Mouse (Mus musculus) CH12.LX (cell line): ENCODE measurements around the gene Senp7. TPM values are rescaled to one million over a fixed set of nuclear protein-coding genes. Genes with fewer than 3 reads are reported as not detected.
A peak's percentile ranks its signal among the peaks of the same experiment; 100 is the strongest.

Experiments
- DNase-seq: peaks from one replicate; pipeline ENCODE4 v3.0.0-alpha.2; 2013; ENCODE audit errors: extremely low read depth
- H3K27ac ChIP-seq: 2 replicates; pipeline ENCODE4 v1.5.1; 2012; ENCODE audit warnings: low read depth, mild to moderate bottlenecking, control low read depth, moderate library complexity; ENCODE audit not compliant: insufficient read depth
- H3K27me3 ChIP-seq: replicated peaks from 2 replicates; pipeline ENCODE3; 2012; ENCODE audit warnings: inconsistent platforms
- H3K36me3 ChIP-seq, 2 experiments: replicated peaks in 1 of 2; 2 replicates each; pipeline versions ENCODE3 to v1.6.1; 2012; ENCODE audit warnings: inconsistent platforms in 1 of 2, low read length in 1 of 2, mild to moderate bottlenecking in 1 of 2, mixed read lengths in 1 of 2, moderate library complexity in 1 of 2; ENCODE audit not compliant: control insufficient read depth in 1 of 2, insufficient read depth in 1 of 2
- H3K4me1 ChIP-seq, 2 experiments: 2 replicates each; pipeline ENCODE4 v1.6.1; 2012; ENCODE audit warnings: inconsistent platforms in 1 of 2, moderate library complexity in 1 of 2; ENCODE audit not compliant: insufficient read depth in 2 of 2, control insufficient read depth in 1 of 2
- H3K4me2 ChIP-seq: 2 replicates; pipeline ENCODE4 v1.6.1; 2012; ENCODE audit warnings: low read depth, mild to moderate bottlenecking, control low read depth; ENCODE audit not compliant: poor library complexity, insufficient read depth, severe bottlenecking
- H3K4me3 ChIP-seq, 3 experiments: fragments of 150-350 bp in 1 of 3; sonication (generic) in 1 of 3; replicated peaks in 1 of 3; 2 replicates each; pipeline versions ENCODE3 to v1.5.1; 2011 to 2012; ENCODE audit warnings: low read depth in 2 of 3, low read length in 2 of 3, mild to moderate bottlenecking in 2 of 3, moderate library complexity in 2 of 3, control low read depth in 1 of 3, improper control_type of control experiment in 1 of 3, inconsistent platforms in 1 of 3, mixed read lengths in 1 of 3; ENCODE audit not compliant: poor library complexity in 1 of 3
- H3K79me2 ChIP-seq: replicated peaks from 2 replicates; pipeline ENCODE4 v1.6.1; 2012; ENCODE audit warnings: mild to moderate bottlenecking, moderate library complexity; ENCODE audit not compliant: control insufficient read depth, poor library complexity, insufficient read depth, severe bottlenecking; ENCODE audit errors: extremely low read depth
- H3K9ac ChIP-seq: 2 replicates; pipeline ENCODE4 v1.6.1; 2012; ENCODE audit warnings: low read depth, mild to moderate bottlenecking, control low read depth, moderate library complexity; ENCODE audit not compliant: insufficient read depth
- H3K9me3 ChIP-seq: replicated peaks from 2 replicates; pipeline ENCODE3; 2012; ENCODE audit warnings: low read length, inconsistent platforms, mixed read lengths
- BHLHE40 ChIP-seq: IDR thresholded peaks from 2 replicates; pipeline ENCODE4 v1.6.1; 2011; ENCODE audit warnings: mild to moderate bottlenecking, low read depth, low read length, improper control_type of control experiment
- CHD2 ChIP-seq: IDR thresholded peaks from 2 replicates; pipeline ENCODE4 v1.6.1; 2011; ENCODE audit warnings: low read length, improper control_type of control experiment
- CTCF ChIP-seq, 2 experiments: IDR thresholded peaks in 1 of 2; conservative IDR thresholded peaks in 1 of 2; 2 replicates each; pipeline ENCODE4 v1.5.1; 2011 to 2012; ENCODE audit warnings: low read depth in 2 of 2, low read length in 2 of 2, improper control_type of control experiment in 1 of 2, inconsistent platforms in 1 of 2, mild to moderate bottlenecking in 1 of 2, moderate library complexity in 1 of 2
- E2F4 ChIP-seq: IDR thresholded peaks from 2 replicates; pipeline ENCODE4 v1.6.1; 2011; ENCODE audit warnings: low read depth, low read length, improper control_type of control experiment; ENCODE audit not compliant: insufficient replicate concordance
- ELF1 ChIP-seq: IDR thresholded peaks from 2 replicates; pipeline ENCODE4 v1.6.1; 2014; ENCODE audit warnings: low read depth, mild to moderate bottlenecking, inconsistent platforms, low read length, improper control_type of control experiment
- EP300 ChIP-seq: IDR thresholded peaks from 2 replicates; pipeline ENCODE4 v1.6.1; 2011; ENCODE audit warnings: low read length, improper control_type of control experiment
- ETS1 ChIP-seq: conservative IDR thresholded peaks from 2 replicates; pipeline ENCODE4 v1.6.1; 2012; ENCODE audit warnings: low read depth, mild to moderate bottlenecking, inconsistent platforms, low read length, improper control_type of control experiment, moderate library complexity
- GABPA ChIP-seq: IDR thresholded peaks from 2 replicates; pipeline ENCODE4 v1.6.1; 2012; ENCODE audit warnings: low read depth, low read length, improper control_type of control experiment, inconsistent platforms; ENCODE audit not compliant: insufficient replicate concordance
- HCFC1 ChIP-seq: IDR thresholded peaks from 2 replicates; pipeline ENCODE4 v1.6.1; 2012; ENCODE audit warnings: low read depth, mild to moderate bottlenecking, inconsistent platforms, low read length, improper control_type of control experiment
- IRF4 ChIP-seq: IDR thresholded peaks from 2 replicates; pipeline ENCODE4 v1.6.1; 2014; ENCODE audit warnings: low read depth, mild to moderate bottlenecking, inconsistent platforms, low read length, improper control_type of control experiment
- JUND ChIP-seq: conservative IDR thresholded peaks from 2 replicates; pipeline ENCODE4 v1.6.1; 2011; ENCODE audit warnings: low read depth, low read length, improper control_type of control experiment
- KAT2A ChIP-seq: IDR thresholded peaks from 2 replicates; pipeline ENCODE4 v1.6.1; 2012; ENCODE audit warnings: low read length, improper control_type of control experiment, inconsistent platforms; ENCODE audit not compliant: insufficient replicate concordance
- MAX ChIP-seq: IDR thresholded peaks from 2 replicates; pipeline ENCODE4 v1.6.1; 2011; ENCODE audit warnings: low read length, improper control_type of control experiment
- MXI1 ChIP-seq: IDR thresholded peaks from 2 replicates; pipeline ENCODE4 v1.6.1; 2011; ENCODE audit warnings: mild to moderate bottlenecking, low read depth, low read length, improper control_type of control experiment
- MYC ChIP-seq: IDR thresholded peaks from 2 replicates; pipeline ENCODE4 v1.6.1; 2011; ENCODE audit warnings: low read depth, mild to moderate bottlenecking, improper control_type of control experiment, low read length
- NRF1 ChIP-seq: IDR thresholded peaks from 2 replicates; pipeline ENCODE4 v1.6.1; 2014; ENCODE audit warnings: low read depth, mild to moderate bottlenecking, inconsistent platforms, low read length, improper control_type of control experiment, moderate library complexity
- PAX5 ChIP-seq: IDR thresholded peaks from 2 replicates; pipeline ENCODE4 v1.6.1; 2012; ENCODE audit warnings: low read length, inconsistent platforms, mixed read lengths
- POLR2A ChIP-seq: IDR thresholded peaks from 2 replicates; pipeline ENCODE4 v1.6.1; 2011; ENCODE audit warnings: low read depth, mild to moderate bottlenecking, improper control_type of control experiment, low read length
- RAD21 ChIP-seq: IDR thresholded peaks from 2 replicates; pipeline ENCODE4 v1.6.1; 2011; ENCODE audit warnings: low read depth, mild to moderate bottlenecking, low read length, improper control_type of control experiment, moderate library complexity
- SIN3A ChIP-seq: IDR thresholded peaks from 2 replicates; pipeline ENCODE4 v1.6.1; 2012; ENCODE audit warnings: low read length, improper control_type of control experiment, inconsistent platforms
- SMC3 ChIP-seq: IDR thresholded peaks from 2 replicates; pipeline ENCODE4 v1.6.1; 2011; ENCODE audit warnings: low read depth, low read length, improper control_type of control experiment
- TCF12 ChIP-seq: IDR thresholded peaks from 2 replicates; pipeline ENCODE4 v1.6.1; 2014; ENCODE audit warnings: low read depth, mild to moderate bottlenecking, inconsistent platforms, low read length, improper control_type of control experiment
- ZC3H11A ChIP-seq: IDR thresholded peaks from 2 replicates; pipeline ENCODE4 v1.6.1; 2012; ENCODE audit warnings: low read depth, mild to moderate bottlenecking, inconsistent platforms, low read length, improper control_type of control experiment
- ZKSCAN1 ChIP-seq: IDR thresholded peaks from 2 replicates; pipeline ENCODE4 v1.6.1; 2012; ENCODE audit warnings: low read depth, inconsistent platforms, low read length, improper control_type of control experiment, borderline replicate concordance
- ZMIZ1 ChIP-seq: IDR thresholded peaks from 2 replicates; pipeline ENCODE4 v1.6.1; 2012; ENCODE audit warnings: low read depth, mild to moderate bottlenecking, inconsistent platforms, low read length, improper control_type of control experiment
- ZNF384 ChIP-seq: IDR thresholded peaks from 2 replicates; pipeline ENCODE4 v1.6.1; 2012; ENCODE audit warnings: low read depth, low read length, improper control_type of control experiment, inconsistent platforms
- dilution Hi-C: fragments of 300-500 bp; cut with MboI; formaldehyde crosslinking; loops from 2 replicates; pipeline ENCODE4 v1.14.3; 2020; ENCODE audit warnings: low sequenced_read_pairs; ENCODE audit not compliant: extremely low pct_unique_long_range_greater_than_20kb, extremely low pct_ligation_motif_present
- in situ Hi-C: fragments of 300-500 bp; cut with MboI; formaldehyde crosslinking; loops from 3 replicates; pipeline ENCODE4 v1.14.3; 2019; ENCODE audit warnings: low sequenced_read_pairs, low pct_ligation_motif_present, low pct_unique_long_range_greater_than_20kb, mixed read lengths
- polyA plus RNA-seq: library from polyadenylated mRNA; unstranded; fragments of >175 nt; gene quantifications from 2 replicates; pipeline ENCODE4 v1.2.1, GENCODE M21; 2012; ENCODE audit warnings: low read depth; ENCODE audit not compliant: insufficient read length
- total RNA-seq, 2 experiments: library from RNA; depleted of rRNA; stranded (reverse); fragments of 300-350 nt in 1 of 2; fragments of >200 nt in 1 of 2; gene quantifications; 2 replicates each; pipeline ENCODE4 v1.2.3; 2012 to 2014

Senp7 gene
- total and polyA plus RNA-seq, 3 experiments: 12.3 to 26.4 (median 15.5) TPM

DNA sequence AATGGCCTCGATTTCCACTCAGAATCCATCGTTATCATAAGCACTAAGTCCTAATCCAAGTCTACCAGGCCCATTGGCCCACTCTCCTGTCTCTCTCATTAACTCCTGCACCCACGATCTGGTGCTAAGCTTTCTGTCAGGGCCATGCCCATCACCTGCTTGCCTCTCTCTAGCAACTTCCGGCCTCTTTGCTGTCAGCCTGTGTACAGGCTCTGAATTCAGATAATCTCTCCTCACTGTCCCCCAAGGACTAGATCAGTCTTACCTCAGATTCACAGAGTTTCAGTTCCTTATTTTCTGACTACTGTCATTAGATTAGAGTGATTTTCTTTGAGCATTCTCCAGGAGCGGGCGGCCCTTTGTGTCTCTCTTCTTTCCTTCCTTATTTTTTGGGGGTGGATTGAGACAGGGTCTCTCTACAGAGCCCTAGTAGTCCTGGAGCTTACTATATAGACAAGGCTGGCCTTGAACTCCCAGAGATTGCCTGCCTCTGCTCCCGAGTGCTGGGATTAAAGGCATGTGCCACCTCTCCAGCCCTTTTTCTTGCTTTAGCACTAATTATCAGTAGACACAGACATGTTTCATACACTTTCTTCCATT, 14.0 kb downstream of the Senp7 start (continued):
- peak; percentile 81 for TF ChIP-seq ELF1
- peak; percentile 98 for TF ChIP-seq IRF4
- 0 out of 2 replicates have a peak, but pooled peaks have one; percentile 45 for TF ChIP-seq MXI1
- TF ChIP-seq EP300: peak; percentile 93
- no peak for TF ChIP-seq ZKSCAN1
- TF ChIP-seq JUND: no peak; the same call in 1 of the 2 replicates
- peak; percentile 45 for TF ChIP-seq HCFC1
- no peak for TF ChIP-seq ZC3H11A
- TF ChIP-seq MYC: peak; percentile 69; the same call in 1 of the 2 replicates

DNA sequence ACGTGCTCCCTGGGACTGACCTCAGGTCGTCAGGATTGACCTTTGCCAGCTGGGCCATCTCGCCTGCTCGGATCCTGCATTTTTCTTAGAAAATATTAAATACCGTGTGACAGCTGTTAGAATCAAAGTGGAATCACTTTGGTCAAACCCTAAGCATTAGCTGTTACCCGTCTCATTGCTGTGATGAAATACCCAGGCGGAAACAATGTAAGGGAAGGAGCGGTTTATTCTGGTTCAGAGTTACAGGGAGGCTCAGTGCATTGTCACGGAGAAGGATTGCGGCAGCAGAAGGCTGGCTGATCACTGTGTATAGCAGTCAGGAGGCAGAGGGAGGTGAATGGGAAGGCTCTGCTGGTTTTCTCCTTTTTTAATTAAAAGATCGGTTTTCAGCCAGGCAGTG, 14.8 kb downstream of the Senp7 start:
- no peak overlapping the region for H3K27ac ChIP-seq
- TF ChIP-seq MAX (no peak), KAT2A (no peak), ZMIZ1 (no peak), CHD2 (no peak), PAX5 (no peak), E2F4 (no peak), BHLHE40 (no peak)
- dilution Hi-C loops: no loop called here

DNA sequence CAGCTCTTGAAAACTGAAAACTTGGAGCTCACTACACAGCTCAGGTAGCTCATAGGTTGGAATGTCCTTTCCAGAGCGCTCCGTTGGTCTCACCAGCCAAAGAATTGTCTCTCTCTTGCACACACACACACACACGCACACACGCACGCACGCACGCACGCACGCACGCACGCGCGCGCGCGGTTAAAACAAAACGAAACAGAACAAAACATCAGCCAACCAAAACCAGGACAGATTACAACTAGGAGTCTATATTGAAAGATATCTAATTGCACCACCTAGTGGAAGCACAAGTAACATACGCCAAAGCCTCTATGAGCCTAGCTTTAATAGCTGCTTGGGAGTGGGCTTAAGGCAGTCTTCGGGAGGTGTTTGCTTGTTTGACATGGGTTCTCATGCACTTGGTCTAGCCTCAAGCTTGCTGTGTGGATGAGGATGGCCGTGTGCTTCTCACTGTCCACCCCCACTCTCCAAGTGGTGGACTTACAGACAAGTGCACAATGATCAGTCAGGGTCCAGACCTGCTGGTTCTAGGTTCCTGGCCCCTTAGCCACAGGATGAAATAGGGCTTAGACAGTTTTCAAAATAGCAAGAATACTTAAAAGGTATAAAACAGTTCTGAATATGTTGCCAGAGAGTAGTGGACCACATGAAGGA, 16.3 kb downstream of the Senp7 start:
- H3K9ac ChIP-seq: peak overlapping the region; percentile 40; the same call in 1 of the 2 replicates
- DNase-seq: peak; percentile 93
- no peaks in the 10 kb centered on the region for H3K36me3 ChIP-seq
- in situ Hi-C loops: loop anchor here (10.0 kb wide), 1 partner anchor 90 kb away; the partner anchor contains the start of gene Zbtb11
- H3K27me3 ChIP-seq: no peaks in the 10 kb centered on the region
- H3K27ac ChIP-seq: no peak overlapping the region
- no peaks in the 10 kb centered on the region for H3K79me2 ChIP-seq
- H3K4me1 ChIP-seq: peaks cover 10 to 47% of the 10 kb centered on the region in 2 experiments
- H3K4me2 ChIP-seq: peak overlapping the region; percentile 38
- H3K9me3 ChIP-seq: no peaks in the 10 kb centered on the region
- dilution Hi-C loops: no loop called here
- H3K4me3 ChIP-seq: peak overlapping the region; percentile 26 to 54 (median 48)
- TF ChIP-seq ZMIZ1 (no peak), ELF1 (no peak), EP300 (peak; percentile 21; the same call in 1 of the 2 replicates), TCF12 (peak; percentile 80), GABPA (no peak), MYC (peak; percentile 70; the same call in 1 of the 2 replicates), BHLHE40 (peak; percentile 99), CTCF (conservative IDR thresholded peaks at IDR 0.05 in 1 of 2, IDR thresholded peaks at IDR 0.05 in 1 of 2; ENCODE audit: low read depth in 2 of 2, low read length in 2 of 2) (peak; percentile 84 to 91), SMC3 (peak; percentile 89), JUND (0 out of 2 replicates have a peak, but pooled peaks have one; percentile 14), CHD2 (no peak), NRF1 (peak; percentile 85), ZNF384 (peak; percentile 36; the same call in 1 of the 2 replicates), MAX (peak; percentile 67; the same call in 1 of the 2 replicates), SIN3A (peak; percentile 79), ETS1 (peak; percentile 46), HCFC1 (peak; percentile 67), POLR2A (peak; percentile 71), IRF4 (peak; percentile 71), ZKSCAN1 (peak; percentile 14; the same call in 1 of the 2 replicates), RAD21 (peak; percentile 90), E2F4 (peak; percentile 81; the same call in 1 of the 2 replicates)

More for the DNA sequence above, 14.8 kb downstream of the Senp7 start:
- Histone ChIP-seq H3K9me3 (no peaks in the 10 kb centered on the region), H3K9ac (no peak overlapping the region), H3K4me2 (no peak overlapping the region), H3K79me2 (no peaks in the 10 kb centered on the region), H3K4me1 (peaks cover 7 to 33% of the 10 kb centered on the region in 2 experiments), H3K36me3 (no peaks in the 10 kb centered on the region), H3K27me3 (no peaks in the 10 kb centered on the region), H3K4me3 (no peak overlapping the region)
- no peak for DNase-seq
- in situ Hi-C loops: loop anchor here (10.0 kb wide), 1 partner anchor 88 kb away; the partner anchor contains the start of gene Zbtb11
